Mouse (Mus musculus) megakaryocyte, embryonic 14.5 days (primary cell): ENCODE data around the gene Cst9.

ENCODE experiments used
- FLI1 ChIP-seq: IDR thresholded peaks from 2 replicates; pipeline ENCODE4 v1.6.1; 2012; ENCODE audit warnings: low read length, inconsistent platforms, mixed read lengths
- GATA1 ChIP-seq: IDR thresholded peaks from 3 replicates; pipeline ENCODE4 v1.6.1; 2012; ENCODE audit warnings: mixed read lengths, low read length, inconsistent platforms, borderline replicate concordance

- no peak for TF ChIP-seq GATA1
- TF ChIP-seq FLI1 = no peak
Observed at GRCm38 (mm10) chr2:148806696-148807095, 28.3 kb upstream of the Cst9 start.
